Mouse (Mus musculus) E14TG2a.4 (cell line): Measurements from ENCODE around the gene Dll3.

Experiments
- H3K27me3 ChIP-seq: 2 replicates; pipeline ENCODE4 v1.6.1; 2014; ENCODE audit warnings: low read length, control low read depth; ENCODE audit not compliant: insufficient read depth
- H3K36me3 ChIP-seq: 2 replicates; pipeline ENCODE4 v1.6.1; 2014; ENCODE audit warnings: low read length, control low read depth; ENCODE audit not compliant: insufficient read depth
- H3K4me1 ChIP-seq: replicated peaks from 2 replicates; pipeline ENCODE4 v1.6.1; 2014; ENCODE audit warnings: low read depth, low read length, control low read depth
- H3K4me3 ChIP-seq: replicated peaks from 2 replicates; pipeline ENCODE4 v1.5.1; 2014; ENCODE audit warnings: mild to moderate bottlenecking, low read length
- H3K9me3 ChIP-seq: 2 replicates; pipeline ENCODE4 v1.6.1; 2014; ENCODE audit warnings: low read length, control low read depth
- CTCF ChIP-seq: conservative IDR thresholded peaks from 2 replicates; pipeline ENCODE4 v1.5.1; 2014; ENCODE audit warnings: low read length
- NANOG ChIP-seq: IDR thresholded peaks from 2 replicates; pipeline ENCODE4 v1.6.1; 2014; ENCODE audit warnings: borderline replicate concordance, low read length, mixed read lengths
- POU5F1 ChIP-seq: IDR thresholded peaks from 2 replicates; pipeline ENCODE4 v1.6.1; 2014; ENCODE audit warnings: low read length, borderline replicate concordance

The Dll3 gene

GRCm38 (mm10) chr7:28338108-28338998 lies 36.3 kb upstream of the Dll3 start, which contains the start of gene Supt5:
Supt5 (minus strand) TSS chr7:28338746.
- Histone ChIP-seq H3K27me3 (no peaks in the 10 kb centered on the region), H3K4me3 (peak within 1 kb of the TSS; percentile 93), H3K36me3 (peaks cover 34% of the 10 kb centered on the region), H3K4me1 (peaks cover 82% of the 10 kb centered on the region), H3K9me3 (no peaks in the 10 kb centered on the region)
- TF ChIP-seq NANOG, result no peak
- TF ChIP-seq CTCF, result no peak
- no peak for TF ChIP-seq POU5F1

GRCm38 (mm10) chr7:28335471-28335870 lies 33.4 kb upstream of the Dll3 start:
- no peak for TF ChIP-seq CTCF
- TF ChIP-seq POU5F1, result no peak
- no peak for TF ChIP-seq NANOG
- H3K27me3 ChIP-seq, result no peaks in the 10 kb centered on the region
- peaks cover 83% of the 10 kb centered on the region for H3K4me1 ChIP-seq
- no peaks in the 10 kb centered on the region for H3K9me3 ChIP-seq
- H3K36me3 ChIP-seq, result peaks cover 63% of the 10 kb centered on the region
- no peak overlapping the region for H3K4me3 ChIP-seq

GRCm38 (mm10) chr7:28334534-28334933 lies 32.5 kb upstream of the Dll3 start:
- peaks cover 85% of the 10 kb centered on the region for H3K4me1 ChIP-seq
- no peak overlapping the region for H3K4me3 ChIP-seq
- peaks cover 72% of the 10 kb centered on the region for H3K36me3 ChIP-seq
- TF ChIP-seq NANOG, result no peak
- TF ChIP-seq POU5F1, result no peak
- TF ChIP-seq CTCF, result no peak
- H3K9me3 ChIP-seq, result no peaks in the 10 kb centered on the region
- H3K27me3 ChIP-seq, result no peaks in the 10 kb centered on the region

- TF ChIP-seq NANOG, result no peak
- no peak for TF ChIP-seq CTCF
- no peak for TF ChIP-seq POU5F1
- H3K36me3 ChIP-seq, result peaks cover 100% of the 10 kb centered on the region
- H3K4me1 ChIP-seq, result peaks cover 56% of the 10 kb centered on the region
These were observed 26.2 kb upstream of the Dll3 start for GRCm38 (mm10) chr7:28328260-28328659.

GRCm38 (mm10) chr7:28326457-28326856 lies 24.4 kb upstream of the Dll3 start:
- Histone ChIP-seq H3K4me1 (peaks cover 39% of the 10 kb centered on the region), H3K9me3 (no peaks in the 10 kb centered on the region), H3K36me3 (peaks cover 100% of the 10 kb centered on the region), H3K4me3 (no peak overlapping the region), H3K27me3 (no peaks in the 10 kb centered on the region)
- peak; percentile 22 for TF ChIP-seq CTCF
- TF ChIP-seq POU5F1, result no peak

More at GRCm38 (mm10) chr7:28328260-28328659, 26.2 kb upstream of the Dll3 start:
- Histone ChIP-seq H3K4me3 (no peak overlapping the region), H3K27me3 (no peaks in the 10 kb centered on the region), H3K9me3 (no peaks in the 10 kb centered on the region)

- Histone ChIP-seq H3K36me3 (peaks cover 100% of the 10 kb centered on the region), H3K9me3 (no peaks in the 10 kb centered on the region), H3K4me3 (no peak overlapping the region), H3K4me1 (peaks cover 27% of the 10 kb centered on the region), H3K27me3 (no peaks in the 10 kb centered on the region)
- TF ChIP-seq CTCF, result no peak
These were observed 23.3 kb upstream of the Dll3 start for GRCm38 (mm10) chr7:28325293-28325692.

- H3K36me3 ChIP-seq, result peaks cover 100% of the 10 kb centered on the region
These were observed 20.1 kb upstream of the Dll3 start for GRCm38 (mm10) chr7:28321974-28322720.

GRCm38 (mm10) chr7:28318714-28319113 lies 16.7 kb upstream of the Dll3 start:
- H3K4me3 ChIP-seq, result no peak overlapping the region
- H3K27me3 ChIP-seq, result no peaks in the 10 kb centered on the region
- H3K36me3 ChIP-seq, result peaks cover 98% of the 10 kb centered on the region
- TF ChIP-seq NANOG (no peak), CTCF (no peak), POU5F1 (no peak)
- H3K4me1 ChIP-seq, result peaks cover 8% of the 10 kb centered on the region
- no peaks in the 10 kb centered on the region for H3K9me3 ChIP-seq

More at GRCm38 (mm10) chr7:28321974-28322720, 20.1 kb upstream of the Dll3 start:
- H3K27me3 ChIP-seq, result no peaks in the 10 kb centered on the region
- TF ChIP-seq POU5F1 (no peak), NANOG (no peak)
- H3K4me1 ChIP-seq, result peaks cover 22% of the 10 kb centered on the region
- H3K9me3 ChIP-seq, result no peaks in the 10 kb centered on the region
- H3K4me3 ChIP-seq, result no peak overlapping the region
